Mouse (Mus musculus): ENCODE results near the gene Ip6k3.

The Ip6k3 gene

GRCm38 (mm10) chr17:27125669-27126202 is 41.9 kb downstream of the Ip6k3 start:
- in situ Hi-C loops (cut with MboI, MseI): no loop called here

- in situ Hi-C loops (cut with MboI, MseI): no loop called here
Observed at GRCm38 (mm10) chr17:27125185-27125584, 42.4 kb downstream of the Ip6k3 start.

- in situ Hi-C loops (cut with MboI, MseI): no loop called here
Observed at GRCm38 (mm10) chr17:27123813-27124375, 43.7 kb downstream of the Ip6k3 start.

- in situ Hi-C loops (cut with MboI, MseI): no loop called here
Observed at GRCm38 (mm10) chr17:27123103-27123502, 44.5 kb downstream of the Ip6k3 start.

- in situ Hi-C loops (cut with MboI, MseI): no loop called here
Observed at GRCm38 (mm10) chr17:27122701-27123100, 44.9 kb downstream of the Ip6k3 start.

- in situ Hi-C loops (cut with MboI, MseI): no loop called here
Observed at GRCm38 (mm10) chr17:27121781-27122180, 45.8 kb downstream of the Ip6k3 start.

GRCm38 (mm10) chr17:27121266-27121665 is 46.3 kb downstream of the Ip6k3 start:
- in situ Hi-C loops (cut with MboI, MseI): no loop called here

DNA sequence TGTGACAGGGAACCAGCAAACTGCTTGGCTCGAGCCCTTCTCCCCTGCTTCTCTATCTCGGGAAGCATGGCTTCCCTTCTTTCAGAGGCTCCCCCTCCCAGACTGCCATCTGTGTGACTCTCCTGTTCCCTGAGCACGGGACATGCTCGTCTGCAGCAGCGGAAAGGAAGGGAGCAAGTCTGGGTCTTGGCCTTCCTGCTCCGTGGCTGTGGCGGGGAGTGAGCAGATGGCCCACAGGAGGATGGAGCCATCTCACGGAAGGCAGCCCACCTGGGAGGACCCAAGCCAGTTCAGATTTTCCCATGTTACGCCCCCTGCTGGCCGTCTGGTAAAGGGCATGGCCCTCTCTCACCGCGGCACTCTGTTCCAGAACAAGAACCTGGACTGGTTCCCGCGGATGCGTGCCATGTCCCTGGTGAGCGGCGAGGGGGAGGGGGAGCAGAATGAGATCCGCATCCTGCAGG is 47.0 kb downstream of the Ip6k3 start:
- in situ Hi-C loops (cut with MboI, MseI): no loop called here

- in situ Hi-C loops (cut with MboI, MseI): no loop called here
Observed at GRCm38 (mm10) chr17:27119954-27120353, 47.6 kb downstream of the Ip6k3 start.

DNA sequence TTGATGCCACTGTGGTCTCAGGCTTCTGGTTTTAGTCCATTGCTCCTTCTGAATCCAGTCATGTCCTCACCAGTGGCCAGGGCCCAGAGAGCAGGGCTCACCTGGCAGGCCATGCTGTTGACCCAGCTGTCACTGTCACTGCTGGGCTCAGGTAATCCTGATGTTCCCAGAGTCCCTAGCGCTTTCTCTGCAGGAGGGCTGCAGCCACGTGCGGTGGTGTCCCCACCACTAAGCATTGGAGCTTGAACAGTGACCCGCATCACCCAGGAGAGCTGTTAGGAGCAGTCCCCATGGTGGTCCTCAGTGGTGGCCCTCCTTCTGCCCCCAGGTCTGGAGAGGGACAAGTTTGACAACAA is 48.1 kb downstream of the Ip6k3 start:
- in situ Hi-C loops (cut with MboI, MseI): no loop called here

DNA sequence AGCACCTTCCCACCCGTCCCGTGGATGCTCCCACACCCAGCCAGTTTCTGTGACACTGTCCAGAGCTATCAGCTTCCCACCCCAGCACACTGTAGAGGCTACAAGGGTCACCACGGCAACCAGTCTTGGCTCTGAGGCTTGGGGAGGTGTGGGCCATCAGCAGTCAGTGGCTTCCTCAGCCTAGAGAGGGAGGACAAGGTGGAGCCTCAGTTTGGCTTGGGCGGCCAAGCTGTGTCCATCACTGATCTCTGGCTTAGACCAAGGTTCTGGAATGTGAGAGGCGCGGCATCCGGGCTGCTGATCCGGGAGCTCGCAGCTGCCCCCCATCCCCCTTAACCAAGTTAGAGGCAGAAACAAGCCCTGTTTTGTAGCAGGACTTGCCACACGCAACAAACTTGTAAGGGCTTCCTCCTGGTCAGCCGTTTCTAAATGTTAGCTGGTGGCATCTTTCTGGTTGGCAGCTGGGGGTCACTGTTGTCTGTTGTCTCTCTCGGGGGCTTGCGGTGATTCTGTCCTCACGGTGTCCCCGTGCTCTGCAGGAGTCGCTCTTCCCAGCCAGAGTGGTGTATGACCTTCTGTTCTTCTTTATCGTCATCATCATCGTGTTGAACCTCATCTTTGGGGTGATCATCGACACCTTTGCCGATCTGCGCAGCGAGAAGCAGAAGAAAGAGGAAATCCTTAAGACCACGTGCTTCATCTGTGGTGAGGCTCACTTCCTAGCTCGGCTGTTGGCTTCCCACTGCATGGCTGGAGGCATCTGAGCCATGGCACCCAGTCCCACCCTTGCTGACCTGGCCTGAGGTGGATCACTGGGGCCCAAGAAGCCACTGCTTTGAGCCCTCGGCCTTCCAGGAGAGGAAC is 48.7 kb downstream of the Ip6k3 start:
- in situ Hi-C loops (cut with MboI, MseI): no loop called here

DNA sequence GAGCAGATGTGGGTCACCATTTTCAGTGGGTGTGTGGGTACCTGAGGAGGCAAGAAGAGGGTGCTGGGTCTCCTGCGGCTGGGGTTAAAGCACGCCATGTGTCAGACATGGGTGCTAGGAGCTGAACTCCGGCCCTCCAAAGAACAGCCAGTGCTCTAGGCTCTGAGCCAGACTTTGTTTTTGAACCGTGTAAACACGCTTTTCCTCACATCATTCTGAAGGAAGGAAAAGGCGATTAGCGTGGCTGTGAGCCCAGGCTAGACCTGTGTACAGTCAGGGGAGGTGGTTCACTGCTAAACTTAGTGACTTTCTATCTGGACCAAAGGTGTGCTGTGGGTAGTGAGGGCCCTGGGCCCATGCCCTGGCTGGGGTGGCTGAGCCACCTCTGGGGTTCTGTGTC is 57.5 kb downstream of the Ip6k3 start:
- in situ Hi-C loops (cut with MboI, MseI): no loop called here

DNA sequence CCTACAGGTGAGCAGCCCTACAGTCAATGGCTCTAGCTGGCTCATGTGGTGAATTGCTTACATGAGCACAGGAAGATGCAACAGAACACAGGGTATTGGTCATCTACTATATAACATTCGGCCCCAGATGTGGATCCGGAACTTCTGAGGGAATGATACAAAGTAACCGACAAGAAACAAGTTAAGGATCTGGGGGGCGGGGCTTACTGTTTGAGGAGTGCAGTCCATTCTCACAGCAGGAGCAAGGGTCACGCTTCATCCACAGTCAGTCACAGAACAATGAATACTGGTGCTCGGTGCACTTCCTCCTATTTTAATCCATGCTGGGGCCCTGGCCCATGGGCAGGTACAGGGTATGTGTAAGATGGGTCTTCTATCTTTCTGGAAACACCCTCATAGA is 59.7 kb downstream of the Ip6k3 start:
- in situ Hi-C loops (cut with MboI, MseI): no loop called here

DNA sequence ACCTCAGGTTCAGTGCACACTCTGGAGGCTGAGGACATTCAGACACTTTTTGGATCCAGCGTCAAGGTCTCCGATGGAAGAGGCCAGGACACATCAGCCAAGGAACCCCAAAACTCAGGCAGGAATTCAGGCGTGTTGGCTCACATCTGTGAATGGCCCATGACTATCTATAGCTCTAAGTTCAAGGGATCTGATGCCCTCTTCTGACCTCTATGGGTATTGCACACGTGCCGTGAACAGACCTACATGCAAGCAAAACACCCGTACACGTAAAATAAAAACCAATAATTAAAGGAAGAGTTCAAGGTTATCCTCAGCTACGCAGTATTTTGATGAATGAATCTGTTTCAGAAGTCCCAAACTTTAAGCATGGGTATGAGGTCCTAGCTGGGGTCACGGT is 60.9 kb downstream of the Ip6k3 start:
- in situ Hi-C loops (cut with MboI, MseI): no loop called here

DNA sequence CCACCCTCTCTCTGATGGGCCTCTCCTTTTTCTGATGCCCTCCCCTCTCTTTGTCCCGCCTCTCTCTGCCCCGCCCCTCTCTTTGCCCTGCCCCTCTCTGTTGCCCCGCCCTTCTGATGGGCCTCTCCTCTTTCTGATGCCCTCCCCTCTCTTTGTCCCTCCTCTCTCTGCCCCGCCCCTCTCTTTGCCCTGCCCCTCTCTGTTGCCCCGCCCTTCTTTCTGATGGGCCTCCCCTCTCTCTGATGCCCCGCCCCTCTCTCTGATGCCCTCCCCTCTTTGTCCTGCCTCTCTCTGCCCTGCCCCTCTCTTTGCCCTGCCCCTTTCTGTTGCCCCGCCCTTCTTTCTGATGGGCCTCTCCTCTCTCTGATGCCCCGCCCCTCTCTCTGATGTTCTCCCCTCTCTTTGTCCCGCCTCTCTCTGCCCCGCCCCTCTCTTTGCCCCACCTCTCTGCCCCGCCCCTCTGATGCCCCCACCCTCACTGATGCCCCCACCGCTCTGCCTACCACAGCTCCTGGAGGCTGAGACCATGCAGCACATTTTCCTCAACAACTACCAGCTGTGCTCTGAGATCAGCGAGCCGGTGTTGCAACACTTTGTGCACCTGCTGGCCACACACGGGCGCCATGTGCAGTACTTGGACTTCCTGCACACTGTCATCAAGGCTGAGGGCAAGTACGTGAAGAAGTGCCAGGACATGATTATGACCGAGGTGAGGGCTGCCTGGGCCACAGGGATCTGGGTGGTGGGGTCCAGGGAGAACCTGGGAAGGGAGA is 61.7 kb downstream of the Ip6k3 start:
- in situ Hi-C loops (cut with MboI, MseI): no loop called here

DNA sequence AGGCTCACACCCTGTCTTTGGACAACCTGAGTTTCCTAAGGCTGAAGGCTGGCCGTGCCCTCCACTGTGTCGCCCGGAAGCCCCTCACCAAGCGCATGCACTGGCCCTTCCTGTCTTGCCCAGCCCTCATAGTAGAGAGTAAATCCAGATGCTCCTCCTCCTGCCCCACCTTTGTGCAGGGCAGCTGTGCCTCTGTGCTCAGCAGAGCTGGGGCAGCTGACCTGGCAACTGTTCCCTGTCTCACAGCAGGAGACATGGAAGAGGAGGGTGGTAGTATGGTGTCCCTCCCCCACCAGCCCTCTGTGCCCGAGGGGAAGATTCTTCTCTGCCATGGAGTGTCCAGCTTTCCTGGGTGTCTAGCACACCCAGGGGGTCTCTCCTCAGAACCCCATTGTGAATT is 65.9 kb downstream of the Ip6k3 start:
- in situ Hi-C loops (cut with MboI, MseI): no loop called here

GRCm38 (mm10) chr17:27095690-27096089 is 71.9 kb downstream of the Ip6k3 start:
- in situ Hi-C loops (cut with MboI, MseI): no loop called here
